Mouse (Mus musculus) lung, embryonic 14.5 days (tissue): Measurements from ENCODE around the gene Satb1. TPM values are rescaled to one million over a fixed set of nuclear protein-coding genes. Genes with fewer than 3 reads are reported as not detected.

Source experiments
- ATAC-seq: fragments of 200-750 bp; cut with Nextera tagmentation; 2 replicates; pipeline ENCODE4 v1.8.0; 2017; ENCODE audit warnings: mild to moderate bottlenecking, moderate TSS enrichment, moderate library complexity; ENCODE audit not compliant: insufficient read depth
- DNase-seq: peaks from one replicate; pipeline ENCODE4 v3.0.0-alpha.2; 2015
- H3K27ac ChIP-seq: fragments of 300-500 bp; sonication (generic); 2 replicates; pipeline ENCODE4 v1.5.1; 2014; ENCODE audit warnings: low read depth, mild to moderate bottlenecking, moderate library complexity
- H3K27me3 ChIP-seq: fragments of 300-500 bp; sonication (generic); 2 replicates; pipeline ENCODE4 v1.6.1; 2014; ENCODE audit warnings: low read length, control low read depth; ENCODE audit not compliant: insufficient read depth
- H3K36me3 ChIP-seq: fragments of 300-500 bp; sonication (generic); 2 replicates; pipeline ENCODE4 v1.6.1; 2014; ENCODE audit warnings: control low read depth; ENCODE audit not compliant: insufficient read depth
- H3K4me1 ChIP-seq: fragments of 300-500 bp; sonication (generic); 2 replicates; pipeline ENCODE4 v1.6.1; 2014; ENCODE audit warnings: antibody characterized with exemption, control low read depth; ENCODE audit not compliant: insufficient read depth
- H3K4me2 ChIP-seq: fragments of 300-500 bp; sonication (generic); 2 replicates; pipeline ENCODE4 v1.6.1; 2014; ENCODE audit warnings: mild to moderate bottlenecking
- H3K4me3 ChIP-seq: fragments of 300-500 bp; sonication (generic); 2 replicates; pipeline ENCODE4 v1.5.1; 2014; ENCODE audit warnings: low read depth, low read length
- H3K9ac ChIP-seq: fragments of 300-500 bp; sonication (generic); 2 replicates; pipeline ENCODE4 v1.6.1; 2014
- H3K9me3 ChIP-seq: fragments of 300-500 bp; sonication (generic); 2 replicates; pipeline ENCODE4 v1.6.1; 2016; ENCODE audit warnings: low read depth, low read length, control low read depth
- CTCF ChIP-seq: IDR thresholded peaks from 2 replicates; pipeline ENCODE4 v1.5.1; 2016; ENCODE audit warnings: antibody characterized with exemption, low read depth
- WGBS: fragments of 180-500 bp; shearing (Covaris S2); extraction: QIAGEN DNeasy Blood & Tissue Kit; methylation state at CpG from one replicate; pipeline ENCODE4 v1.1.7; 2014; 5-methylcytosine and 5-hydroxymethylcytosine counted together
- polyA plus RNA-seq: library from polyadenylated mRNA; unstranded; fragments of >200 nt; fragmentation: Nextera tagmentation; extraction: Ambion mirVana; gene quantifications from 2 replicates; pipeline ENCODE4 v1.2.1, GENCODE M21; 2014

Gene Satb1
- polyA plus RNA-seq, 1 experiment from 2014 or later = 11.8 TPM

GRCm38 (mm10) chr17:51826461-51826860, 6.6 kb downstream of the Satb1 start:
- Histone ChIP-seq H3K36me3 (no peaks in the 10 kb centered on the region), H3K9ac (no peak overlapping the region), H3K4me1 (no peaks in the 10 kb centered on the region), H3K27me3 (peaks cover 34% of the 10 kb centered on the region), H3K27ac (no peak overlapping the region), H3K9me3 (no peaks in the 10 kb centered on the region), H3K4me2 (no peak overlapping the region), H3K4me3 (no peak overlapping the region)
- ATAC-seq (no peak), DNase-seq (no peak)
- no peak for TF ChIP-seq CTCF
- WGBS = 44% methylated on average over 4 of the region's 4 CpGs

GRCm38 (mm10) chr17:51814301-51814700, 18.8 kb downstream of the Satb1 start:
- no peak overlapping the region for H3K4me2 ChIP-seq
- ATAC-seq (no peak), DNase-seq (no peak)
- no peak overlapping the region; the same call in 1 of the 2 replicates for H3K4me3 ChIP-seq
- no peak for TF ChIP-seq CTCF
- WGBS = 22% methylated on average over 6 of the region's 6 CpGs
- H3K4me1 ChIP-seq = no peaks in the 10 kb centered on the region
- H3K27me3 ChIP-seq = peaks cover 7% of the 10 kb centered on the region
- no peaks in the 10 kb centered on the region for H3K36me3 ChIP-seq
- no peak overlapping the region for H3K27ac ChIP-seq
- H3K9me3 ChIP-seq = no peaks in the 10 kb centered on the region
- no peak overlapping the region for H3K9ac ChIP-seq

- no peak overlapping the region for H3K27ac ChIP-seq
- no peak for ATAC-seq
- no peak for TF ChIP-seq CTCF
- H3K27me3 ChIP-seq = peaks cover 7% of the 10 kb centered on the region
- WGBS = 2% methylated on average over 6 of the region's 6 CpGs
- H3K36me3 ChIP-seq = 0 out of 2 replicates have a peak, but pooled peaks cover 3% of the 10 kb centered on the region
- H3K4me3 ChIP-seq = peak overlapping the region; percentile 82
- DNase-seq = no peak
- H3K9me3 ChIP-seq = no peaks in the 10 kb centered on the region
- peak overlapping the region; percentile 75 for H3K9ac ChIP-seq
- peak overlapping the region; percentile 81 for H3K4me2 ChIP-seq
- H3K4me1 ChIP-seq = no peaks in the 10 kb centered on the region
Observed at GRCm38 (mm10) chr17:51813784-51814120, 19.3 kb downstream of the Satb1 start.

GRCm38 (mm10) chr17:51812942-51813783, 19.9 kb downstream of the Satb1 start:
- no peak for TF ChIP-seq CTCF

GRCm38 (mm10) chr17:51812261-51812941, 20.7 kb downstream of the Satb1 start:
- H3K4me2 ChIP-seq = peak overlapping the region; percentile 81
- under 1% methylated on average over 44 of the region's 48 CpGs for WGBS
- no peaks in the 10 kb centered on the region for H3K4me1 ChIP-seq
- H3K9ac ChIP-seq = peak overlapping the region; percentile 75
- peak; percentile 30 for DNase-seq
- H3K36me3 ChIP-seq = 0 out of 2 replicates have a peak, but pooled peaks cover 3% of the 10 kb centered on the region
- no peaks in the 10 kb centered on the region for H3K9me3 ChIP-seq
- peaks cover 7% of the 10 kb centered on the region for H3K27me3 ChIP-seq
- peak; percentile 57; the same call in 1 of the 2 replicates for ATAC-seq
- no peak for TF ChIP-seq CTCF
- H3K27ac ChIP-seq = peak overlapping the region; percentile 75; the same call in 1 of the 2 replicates
- H3K4me3 ChIP-seq = peak overlapping the region; percentile 82

More at GRCm38 (mm10) chr17:51812942-51813783, 19.9 kb downstream of the Satb1 start:
- H3K36me3 ChIP-seq = 0 out of 2 replicates have a peak, but pooled peaks cover 3% of the 10 kb centered on the region
- H3K4me3 ChIP-seq = peak overlapping the region; percentile 82
- H3K9me3 ChIP-seq = no peaks in the 10 kb centered on the region
- DNase-seq = peak; percentile 73
- ATAC-seq = peak; percentile 84
- H3K4me1 ChIP-seq = no peaks in the 10 kb centered on the region
- H3K27ac ChIP-seq = peak overlapping the region; percentile 75
- peak overlapping the region; percentile 81 for H3K4me2 ChIP-seq
- under 1% methylated on average over 108 of the region's 115 CpGs for WGBS
- H3K9ac ChIP-seq = peak overlapping the region; percentile 75
- H3K27me3 ChIP-seq = peaks cover 7% of the 10 kb centered on the region

GRCm38 (mm10) chr17:51811911-51812260, 21.2 kb downstream of the Satb1 start:
- no peak for TF ChIP-seq CTCF
- 0 out of 2 replicates have a peak, but pooled peaks cover 3% of the 10 kb centered on the region for H3K36me3 ChIP-seq
- peak overlapping the region; percentile 81 for H3K4me2 ChIP-seq
- H3K9ac ChIP-seq = peak overlapping the region; percentile 75
- H3K27me3 ChIP-seq = peaks cover 7% of the 10 kb centered on the region
- peak; percentile 32 for DNase-seq
- no peak overlapping the region for H3K27ac ChIP-seq
- H3K4me3 ChIP-seq = peak overlapping the region; percentile 82
- no peaks in the 10 kb centered on the region for H3K4me1 ChIP-seq
- WGBS = 1% methylated on average over 11 of the region's 11 CpGs
- no peaks in the 10 kb centered on the region for H3K9me3 ChIP-seq
- ATAC-seq = no peak
